Mouse (Mus musculus): Measurements from ENCODE around the gene Mgat3. TPM values are rescaled to one million over a fixed set of nuclear protein-coding genes. Genes with fewer than 3 reads are reported as not detected.

The Mgat3 gene
- total RNA-seq, 2 experiments from 2014 or later = 119 to 129 TPM

DNA sequence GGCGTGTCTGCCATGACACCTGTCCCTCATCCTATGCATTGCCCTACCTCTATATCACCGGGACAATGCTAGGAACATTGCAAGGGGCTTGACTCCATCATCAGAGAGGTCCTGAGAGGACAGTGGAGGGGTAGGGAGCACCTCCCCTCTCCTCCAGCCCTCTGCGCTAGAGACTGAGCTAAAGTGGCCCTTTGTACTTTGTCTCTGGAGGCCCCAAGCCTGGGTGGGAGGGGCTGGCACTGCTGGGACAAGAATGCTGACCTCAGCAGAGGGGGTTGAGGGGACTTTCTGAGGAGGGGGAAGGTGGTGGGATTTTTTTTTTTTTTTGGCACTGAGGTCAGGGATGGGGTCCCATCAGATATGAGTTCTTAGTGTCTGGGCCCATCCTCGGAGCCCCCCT, 16.6 kb downstream of the Mgat3 start:
- H3K27ac ChIP-seq = peak overlapping the region; percentile 37
- no peak for DNase-seq (ENCODE audit: extremely low spot score in 1 of 2, low spot score in 2 of 2)
- intact Hi-C loops (cut with DNase I) = no loop called here
- no peak overlapping the region for H3K4me3 ChIP-seq
- TF ChIP-seq CTCF (IDR thresholded peaks at IDR 0.05) = no peak

DNA sequence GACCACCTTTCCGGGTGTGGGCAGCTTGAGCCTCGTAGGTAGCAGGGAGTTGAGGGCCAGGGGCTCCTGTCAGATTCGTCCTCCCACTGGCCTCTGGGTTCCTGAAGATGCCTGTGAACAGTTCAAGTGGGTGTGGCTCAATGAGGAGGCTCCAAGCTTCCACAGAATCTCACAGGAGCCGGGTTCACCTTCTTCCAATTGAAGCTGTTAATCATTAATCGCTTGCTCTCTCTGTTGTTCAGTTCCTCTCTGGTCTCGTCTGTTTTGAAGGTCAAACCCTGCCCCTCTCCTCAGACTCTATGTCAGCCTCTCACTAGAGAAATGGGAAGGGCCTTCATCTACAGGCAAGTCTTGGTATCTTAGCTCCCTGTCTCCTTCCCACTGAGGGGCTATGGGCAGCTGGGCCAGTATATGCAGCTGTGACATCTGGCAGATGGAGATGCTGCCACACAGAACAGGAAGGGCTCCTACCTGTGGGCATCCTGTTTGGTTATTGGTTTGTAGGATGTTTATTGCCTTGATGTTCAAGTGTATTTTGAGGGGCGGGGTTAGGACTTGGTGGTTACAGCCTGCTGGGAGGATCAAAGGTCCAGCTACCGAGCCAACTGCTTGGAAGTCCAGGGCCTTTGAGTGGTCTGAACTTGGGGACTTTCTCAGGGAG, 18.2 kb downstream of the Mgat3 start:
- intact Hi-C loops (cut with DNase I) = no loop called here
- no peak for TF ChIP-seq CTCF (IDR thresholded peaks at IDR 0.05)
- no peak overlapping the region for H3K4me3 ChIP-seq
- H3K27ac ChIP-seq = no peak overlapping the region
- no peak for DNase-seq (ENCODE audit: extremely low spot score in 1 of 2, low spot score in 2 of 2)

DNA sequence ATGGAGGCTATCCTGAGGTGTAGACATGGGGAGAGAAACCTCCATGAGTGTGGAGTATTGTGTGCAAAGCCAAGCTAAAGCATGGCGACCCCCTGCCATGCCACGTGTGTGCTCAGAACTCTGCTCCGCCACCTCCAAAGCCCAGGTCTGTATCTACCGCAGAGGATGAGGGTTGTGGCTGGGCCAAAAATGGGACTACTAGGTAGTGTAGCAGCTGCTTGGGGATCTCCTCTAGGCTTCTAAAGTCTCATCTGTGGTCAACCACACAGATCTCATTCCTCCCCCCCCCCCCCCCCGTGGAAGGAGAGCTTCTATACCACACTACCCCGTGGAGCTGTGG, 18.7 kb downstream of the Mgat3 start:
- no peak for DNase-seq (ENCODE audit: extremely low spot score in 1 of 2, low spot score in 2 of 2)
- intact Hi-C loops (cut with DNase I) = no loop called here
- Histone ChIP-seq H3K4me3 (no peak overlapping the region), H3K27ac (no peak overlapping the region)
- no peak for TF ChIP-seq CTCF (IDR thresholded peaks at IDR 0.05)

GRCm38 (mm10) chr15:80192847-80193246, 19.3 kb downstream of the Mgat3 start:
- TF ChIP-seq CTCF (IDR thresholded peaks at IDR 0.05) = no peak
- no peak for DNase-seq (ENCODE audit: extremely low spot score in 1 of 2, low spot score in 2 of 2)
- Histone ChIP-seq H3K27ac (no peak overlapping the region), H3K4me3 (no peak overlapping the region)
- intact Hi-C loops (cut with DNase I) = no loop called here

DNA sequence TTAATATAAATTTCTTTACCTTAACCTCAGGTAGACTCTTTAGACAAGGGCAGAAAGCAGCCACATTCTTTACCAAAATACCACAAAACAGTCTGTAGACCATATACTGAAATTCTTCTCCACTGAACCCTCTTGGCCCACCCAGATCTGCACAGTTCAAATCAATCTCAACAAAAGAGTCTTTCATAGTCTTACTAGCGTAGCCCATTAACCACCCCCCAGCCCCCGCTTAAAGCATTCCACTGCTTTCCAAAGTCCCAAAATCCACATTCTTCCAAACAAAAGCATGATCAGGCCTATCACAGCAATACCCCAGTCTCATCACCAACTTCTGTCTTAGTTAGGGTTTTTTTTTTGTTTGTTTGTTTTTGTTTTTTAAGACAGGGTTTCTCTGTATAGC, 26.0 kb downstream of the Mgat3 start:
- DNase-seq (ENCODE audit: extremely low spot score in 1 of 2, low spot score in 2 of 2) = no peak
- intact Hi-C loops (cut with DNase I) = no loop called here
- TF ChIP-seq CTCF (IDR thresholded peaks at IDR 0.05) = no peak
- H3K27ac ChIP-seq = no peak overlapping the region
- H3K4me3 ChIP-seq = no peak overlapping the region

- peak; percentile 8 for TF ChIP-seq CTCF (IDR thresholded peaks at IDR 0.05)
- Histone ChIP-seq H3K27ac (peak overlapping the region; percentile 82), H3K4me3 (no peak overlapping the region)
- peak; percentile 20 to 26 for DNase-seq (ENCODE audit: extremely low spot score in 1 of 2, low spot score in 2 of 2)
- intact Hi-C loops (cut with DNase I) = no loop called here
Measured at GRCm38 (mm10) chr15:80202111-80202775, 28.7 kb downstream of the Mgat3 start.

GRCm38 (mm10) chr15:80203406-80203805, 29.9 kb downstream of the Mgat3 start:
- Histone ChIP-seq H3K27ac (no peak overlapping the region), H3K4me3 (no peak overlapping the region)
- no peak for DNase-seq (ENCODE audit: extremely low spot score in 1 of 2, low spot score in 2 of 2)
- no peak for TF ChIP-seq CTCF (IDR thresholded peaks at IDR 0.05)
- intact Hi-C loops (cut with DNase I) = no loop called here

DNA sequence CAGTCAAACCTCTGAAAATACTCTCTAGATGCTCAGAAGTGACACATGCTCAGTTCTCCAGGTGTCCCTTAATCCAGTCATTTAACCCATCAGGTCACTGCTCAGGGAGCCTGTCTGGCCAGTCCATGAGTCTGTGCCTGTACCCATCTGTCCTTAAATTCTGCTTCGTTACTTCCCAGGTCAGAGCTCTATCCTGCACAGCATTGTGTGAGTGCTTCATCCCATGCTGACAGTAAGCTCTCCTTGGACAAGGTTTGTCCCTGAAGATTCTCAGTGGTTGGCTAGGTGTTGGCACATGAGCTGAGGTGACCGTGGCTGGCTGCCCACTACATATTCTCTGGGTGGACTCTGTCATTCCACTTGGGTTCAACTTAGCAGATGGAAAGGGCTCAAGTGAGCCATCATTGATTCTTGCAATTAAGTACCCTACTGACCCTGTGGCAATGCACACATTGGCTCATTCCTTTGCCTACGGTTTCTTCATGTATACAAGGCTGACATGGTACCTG, 32.6 kb downstream of the Mgat3 start:
- intact Hi-C loops (cut with DNase I) = no loop called here
- DNase-seq (ENCODE audit: extremely low spot score in 1 of 2, low spot score in 2 of 2) = no peak
- no peak overlapping the region for H3K4me3 ChIP-seq
- no peak for TF ChIP-seq CTCF (IDR thresholded peaks at IDR 0.05)
- no peak overlapping the region for H3K27ac ChIP-seq

DNA sequence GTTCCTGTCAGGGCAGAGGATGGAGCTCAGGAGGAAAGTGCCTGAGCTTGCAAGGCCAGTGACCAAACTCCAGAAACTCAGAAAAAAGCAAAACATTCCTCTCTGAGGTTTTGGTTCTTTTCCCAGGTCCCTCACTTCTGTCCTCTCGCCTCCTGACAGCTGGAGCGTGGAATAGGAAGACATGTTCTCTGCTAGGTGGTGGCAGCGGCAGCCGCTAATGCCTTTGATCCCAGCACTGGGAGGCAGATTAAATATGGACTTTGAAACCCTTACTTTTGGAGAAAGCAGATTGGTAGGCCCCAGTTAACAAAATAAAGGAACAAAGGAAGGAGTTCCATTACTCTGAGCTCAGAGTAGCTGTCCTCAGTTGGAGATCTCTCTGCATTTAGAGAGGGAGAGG, 34.9 kb downstream of the Mgat3 start:
- Histone ChIP-seq H3K4me3 (no peak overlapping the region), H3K27ac (no peak overlapping the region)
- intact Hi-C loops (cut with DNase I) = no loop called here
- TF ChIP-seq CTCF (IDR thresholded peaks at IDR 0.05) = no peak
- DNase-seq (ENCODE audit: extremely low spot score in 1 of 2, low spot score in 2 of 2) = no peak

DNA sequence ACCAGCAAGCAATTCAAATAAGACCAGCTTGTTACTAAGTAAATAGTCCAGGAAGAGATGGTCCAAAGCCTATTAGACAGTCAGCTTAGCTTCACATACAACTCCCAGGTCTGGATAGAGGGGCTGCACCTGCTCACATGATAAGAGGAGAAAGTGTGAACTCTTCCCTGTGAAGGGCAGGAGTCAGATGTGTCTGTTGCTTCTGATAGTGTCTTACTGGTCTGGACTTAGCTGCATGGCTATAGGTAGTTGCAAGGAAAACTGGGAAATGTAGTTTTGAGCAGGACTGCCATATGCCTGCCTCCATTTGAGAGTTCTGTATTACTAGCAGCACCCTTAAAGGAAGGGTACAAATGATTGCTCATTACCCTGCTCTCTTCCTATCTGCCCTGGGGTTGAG, 40.2 kb downstream of the Mgat3 start:
- TF ChIP-seq CTCF (IDR thresholded peaks at IDR 0.05) = no peak
- Histone ChIP-seq H3K27ac (no peak overlapping the region), H3K4me3 (no peak overlapping the region)
- intact Hi-C loops (cut with DNase I) = no loop called here
- no peak for DNase-seq (ENCODE audit: extremely low spot score in 1 of 2, low spot score in 2 of 2)

DNA sequence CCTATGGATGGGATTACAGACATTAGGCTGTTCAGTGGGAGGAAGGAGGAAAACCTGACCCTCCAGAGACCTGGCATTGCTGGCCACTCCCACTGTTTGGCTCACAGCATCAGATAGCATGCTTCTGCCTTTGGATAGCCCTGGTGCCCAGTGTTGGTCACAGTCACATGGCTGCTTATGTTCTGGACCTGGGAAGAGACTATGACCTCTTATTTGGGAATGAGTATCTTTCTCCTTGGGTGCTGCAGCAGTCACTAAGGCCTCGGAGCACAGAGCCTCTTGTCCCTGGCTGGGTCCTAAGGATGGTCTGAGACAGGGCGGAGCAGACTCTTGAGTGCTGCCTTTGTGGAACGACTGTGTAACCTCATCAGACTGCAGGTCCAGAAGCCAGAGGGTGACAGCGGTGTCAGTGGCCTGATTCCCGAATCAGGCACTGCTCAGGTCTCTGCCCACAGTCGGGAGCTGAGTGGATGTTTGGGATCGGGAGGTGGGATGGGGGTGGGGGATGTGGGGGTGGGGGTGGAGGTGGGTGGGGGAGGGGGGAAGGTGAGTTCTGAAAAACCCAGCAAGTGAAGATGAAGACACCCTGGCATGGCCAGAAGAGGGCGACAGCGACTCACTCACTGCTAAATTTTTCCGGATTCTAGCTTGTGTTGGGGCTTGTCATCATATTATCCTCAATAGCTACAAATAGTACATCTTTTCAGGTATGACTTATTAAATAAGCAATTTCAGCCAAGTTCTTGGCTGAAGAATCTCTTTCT, 42.4 kb downstream of the Mgat3 start:
- Histone ChIP-seq H3K4me3 (no peak overlapping the region), H3K27ac (no peak overlapping the region)
- peak; percentile 42 to 45 for DNase-seq (ENCODE audit: extremely low spot score in 1 of 2, low spot score in 2 of 2)
- peak; percentile 57 for TF ChIP-seq CTCF (IDR thresholded peaks at IDR 0.05)
- intact Hi-C loops (cut with DNase I) = loop anchor here (5.0 kb wide), 1 partner anchor 44 kb away; the partner anchor contains the start of gene Mgat3

DNA sequence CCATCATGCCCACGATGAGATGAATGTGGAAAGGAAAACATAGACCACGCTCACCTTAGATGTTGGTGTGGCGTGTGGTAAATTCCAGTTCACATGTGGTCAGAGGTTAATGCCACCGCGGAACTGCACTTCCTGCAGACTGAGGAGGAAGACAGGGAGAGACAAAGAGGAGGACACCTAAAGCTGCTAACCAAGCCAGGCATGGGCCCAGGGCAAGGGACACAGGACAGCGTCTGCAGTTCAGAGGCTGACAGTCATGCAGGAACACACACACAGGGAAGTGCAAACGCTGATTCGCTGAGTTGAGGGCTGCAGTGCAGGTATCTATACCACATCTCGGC, 42.9 kb downstream of the Mgat3 start:
- TF ChIP-seq CTCF (IDR thresholded peaks at IDR 0.05) = no peak
- Histone ChIP-seq H3K27ac (no peak overlapping the region), H3K4me3 (no peak overlapping the region)
- DNase-seq (ENCODE audit: extremely low spot score in 1 of 2, low spot score in 2 of 2) = no peak
- intact Hi-C loops (cut with DNase I) = loop anchor here (5.0 kb wide), 1 partner anchor 44 kb away; the partner anchor contains the start of gene Mgat3
